Mouse (Mus musculus) heart, adult 2 months (tissue): Measurements from ENCODE around the gene Gm20388. TPM values are rescaled to one million over a fixed set of nuclear protein-coding genes. Genes with fewer than 3 reads are reported as not detected.
A peak's percentile ranks its signal among the peaks of the same experiment; 100 is the strongest.

Experiments used
- DNase-seq, 2 experiments: peaks; one replicate each; pipeline ENCODE4 v3.0.0; 2021
- H3K27ac ChIP-seq: fragments of 200-600 bp; 2 replicates; pipeline ENCODE4 v1.8.1; 2022
- H3K27me3 ChIP-seq: fragments of 200-500 bp; 2 replicates; pipeline ENCODE4 v1.6.1; 2012; ENCODE audit warnings: mild to moderate bottlenecking, low read length, inconsistent platforms, mixed read lengths; ENCODE audit not compliant: control insufficient read depth, insufficient read depth
- H3K36me3 ChIP-seq: fragments of 200-500 bp; 2 replicates; pipeline ENCODE4 v1.6.1; 2012; ENCODE audit warnings: low read length, inconsistent platforms; ENCODE audit not compliant: control insufficient read depth, insufficient read depth
- H3K4me1 ChIP-seq: fragments of 200-500 bp; 2 replicates; pipeline ENCODE4 v1.6.1; 2011; ENCODE audit warnings: low read length; ENCODE audit not compliant: control insufficient read depth, insufficient read depth
- H3K4me3 ChIP-seq: fragments of 200-600 bp; 2 replicates; pipeline ENCODE4 v1.8.1; 2022
- H3K79me2 ChIP-seq: fragments of 200-500 bp; replicated peaks from 2 replicates; pipeline ENCODE4 v1.6.1; 2012; ENCODE audit warnings: mild to moderate bottlenecking, inconsistent platforms, low read length, moderate library complexity, mixed read lengths; ENCODE audit not compliant: control insufficient read depth, insufficient read depth
- H3K9ac ChIP-seq: fragments of 200-500 bp; 2 replicates; pipeline ENCODE4 v1.6.1; 2012; ENCODE audit warnings: low read depth, mild to moderate bottlenecking, control low read depth, inconsistent platforms, low read length, mixed read lengths
- CTCF ChIP-seq: fragments of 200-600 bp; IDR thresholded peaks from 2 replicates; pipeline ENCODE4 v1.8.1; 2022; ENCODE audit warnings: antibody characterized with exemption, mild to moderate bottlenecking, moderate library complexity
- EP300 ChIP-seq: fragments of 200-500 bp; IDR thresholded peaks from 2 replicates; pipeline ENCODE4 v1.6.1; 2011; ENCODE audit warnings: low read depth, low read length, control low read depth; ENCODE audit not compliant: insufficient read depth
- POLR2A ChIP-seq: fragments of 200-500 bp; IDR thresholded peaks from 2 replicates; pipeline ENCODE4 v1.6.1; 2011; ENCODE audit warnings: mild to moderate bottlenecking, low read depth, low read length, control low read depth; ENCODE audit not compliant: insufficient read depth
- WGBS: fragments of 180-500 bp; shearing (Covaris S2); methylation state at CpG from one replicate; pipeline ENCODE4 v1.1.7; 2018; 5-methylcytosine and 5-hydroxymethylcytosine counted together
- intact Hi-C: fragments of 180-260 bp; cut with DNase I; formaldehyde crosslinking; loops from one replicate; pipeline ENCODE4 v1.15.1; 2025
- polyA plus RNA-seq: library from polyadenylated mRNA; depleted of rRNA; stranded (reverse); fragments of >200 nt; gene quantifications from 2 replicates; pipeline ENCODE4 v1.2.3, GENCODE M21; 2012
- total RNA-seq, 2 experiments: library from RNA; stranded (reverse); gene quantifications; 2 replicates each; pipeline ENCODE4 v1.2.3; 2021

The Gm20388 gene
- total and polyA plus RNA-seq, 3 experiments = 1.8 to 32.3 TPM; not detected in 1

- Histone ChIP-seq H3K4me1 (no peaks in the 10 kb centered on the region), H3K9ac (no peak overlapping the region), H3K4me3 (no peak overlapping the region), H3K27me3 (no peaks in the 10 kb centered on the region), H3K27ac (no peak overlapping the region), H3K79me2 (no peaks in the 10 kb centered on the region), H3K36me3 (no peaks in the 10 kb centered on the region)
- no peak for TF ChIP-seq EP300
- no peak for TF ChIP-seq POLR2A
- TF ChIP-seq CTCF = no peak
- WGBS = 74% methylated on average over 3 of the region's 3 CpGs
- intact Hi-C loops = no loop called here
- DNase-seq = no peak
Observed at GRCm38 (mm10) chr8:122878231-122878630, 2967.6 kb downstream of the Gm20388 start.

- DNase-seq = no peak
- WGBS = 57% methylated on average over 3 of the region's 3 CpGs
- intact Hi-C loops = no loop called here
- H3K9ac ChIP-seq = no peak overlapping the region
- TF ChIP-seq EP300 (no peak), POLR2A (no peak), CTCF (no peak)
- no peaks in the 10 kb centered on the region for H3K79me2 ChIP-seq
- no peaks in the 10 kb centered on the region for H3K36me3 ChIP-seq
- H3K27me3 ChIP-seq = no peaks in the 10 kb centered on the region
- H3K4me1 ChIP-seq = no peaks in the 10 kb centered on the region
- H3K4me3 ChIP-seq = no peak overlapping the region
- no peak overlapping the region for H3K27ac ChIP-seq
Observed at GRCm38 (mm10) chr8:122880302-122880701, 2969.7 kb downstream of the Gm20388 start.

- Histone ChIP-seq H3K9ac (no peak overlapping the region), H3K27ac (no peak overlapping the region), H3K4me1 (no peaks in the 10 kb centered on the region; the same call in 1 of the 2 replicates), H3K4me3 (no peak overlapping the region), H3K79me2 (no peaks in the 10 kb centered on the region), H3K36me3 (no peaks in the 10 kb centered on the region), H3K27me3 (no peaks in the 10 kb centered on the region)
- no peak for TF ChIP-seq EP300
- no peak for TF ChIP-seq POLR2A
- no peak for TF ChIP-seq CTCF
- 56% methylated on average over 10 of the region's 10 CpGs for WGBS
- no peak for DNase-seq
- intact Hi-C loops = no loop called here
Observed at GRCm38 (mm10) chr8:122883671-122884070, 2973.0 kb downstream of the Gm20388 start.

- Histone ChIP-seq H3K4me1 (no peaks in the 10 kb centered on the region; the same call in 1 of the 2 replicates), H3K79me2 (no peaks in the 10 kb centered on the region), H3K4me3 (no peak overlapping the region), H3K27me3 (no peaks in the 10 kb centered on the region), H3K27ac (no peak overlapping the region), H3K36me3 (no peaks in the 10 kb centered on the region), H3K9ac (no peak overlapping the region)
- 81% methylated on average over 12 of the region's 12 CpGs for WGBS
- no peak for TF ChIP-seq EP300
- TF ChIP-seq CTCF = peak; percentile 55
- intact Hi-C loops = no loop called here
- DNase-seq = no peak
Observed at GRCm38 (mm10) chr8:122891440-122891839, 2980.8 kb downstream of the Gm20388 start.

- TF ChIP-seq EP300 (no peak), CTCF (no peak), POLR2A (no peak)
- WGBS = 69% methylated on average over 12 of the region's 12 CpGs
- DNase-seq = no peak
- H3K9ac ChIP-seq = no peak overlapping the region
- no peaks in the 10 kb centered on the region for H3K27me3 ChIP-seq
- no peaks in the 10 kb centered on the region for H3K79me2 ChIP-seq
- no peak overlapping the region for H3K27ac ChIP-seq
- H3K36me3 ChIP-seq = 0 out of 2 replicates have a peak, but pooled peaks cover 2% of the 10 kb centered on the region
- no peak overlapping the region for H3K4me3 ChIP-seq
- no peaks in the 10 kb centered on the region; the same call in none of the 2 replicates for H3K4me1 ChIP-seq
- intact Hi-C loops = no loop called here
Observed at GRCm38 (mm10) chr8:122893451-122893850, 2982.8 kb downstream of the Gm20388 start.

- 95% methylated on average over 11 of the region's 11 CpGs for WGBS
- Histone ChIP-seq H3K36me3 (0 out of 2 replicates have a peak, but pooled peaks cover 2% of the 10 kb centered on the region), H3K79me2 (no peaks in the 10 kb centered on the region), H3K27me3 (no peaks in the 10 kb centered on the region), H3K4me3 (no peak overlapping the region), H3K9ac (no peak overlapping the region), H3K27ac (no peak overlapping the region), H3K4me1 (peaks cover 7% of the 10 kb centered on the region)
- intact Hi-C loops = no loop called here
- DNase-seq = no peak
- no peak for TF ChIP-seq EP300
- TF ChIP-seq POLR2A = no peak
- no peak for TF ChIP-seq CTCF
Observed at GRCm38 (mm10) chr8:122896317-122896716, 2985.7 kb downstream of the Gm20388 start.
